Mouse (Mus musculus): ENCODE data around the gene Chmp2b.

Gene Chmp2b

DNA sequence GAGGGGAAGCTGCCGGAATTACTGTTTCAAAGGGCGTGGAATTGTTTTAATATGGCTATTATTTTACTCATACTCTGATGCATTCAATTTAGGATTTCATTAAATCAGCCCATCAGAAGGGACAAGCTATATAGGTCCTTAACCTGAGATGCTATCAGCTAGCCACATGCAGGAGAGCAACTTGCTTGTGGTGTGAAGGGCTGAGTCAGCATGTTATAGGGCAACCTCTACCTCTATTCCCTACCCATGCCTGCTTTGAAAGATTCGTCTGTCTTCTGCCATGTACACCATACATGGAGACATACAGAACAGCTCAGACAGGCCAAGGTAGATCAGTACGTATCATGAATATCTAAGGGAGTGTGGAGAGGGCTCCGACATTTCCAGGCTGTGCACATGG, 35.8 kb downstream of the Chmp2b start:
- DNase-seq (ENCODE audit: low read depth in 1 of 2, low spot score in 2 of 2): no peak

DNA sequence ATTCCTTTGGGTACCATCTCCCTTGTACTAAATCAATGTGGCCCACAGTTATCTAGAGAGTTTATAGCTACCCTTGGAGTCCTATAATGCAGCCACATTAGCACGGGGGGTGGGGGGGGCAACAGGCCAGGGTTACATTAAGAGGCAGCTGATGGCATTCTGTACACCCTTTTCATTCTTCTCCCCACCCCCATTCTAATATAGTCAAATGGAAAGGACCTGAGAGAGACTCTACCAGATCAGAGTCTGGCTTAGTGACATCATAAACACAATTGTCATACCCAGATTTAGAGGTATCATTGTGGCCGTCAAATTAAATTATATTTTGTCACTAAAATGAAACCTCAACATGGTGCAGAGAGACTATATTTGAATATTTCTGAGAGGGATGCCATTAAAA, 36.5 kb downstream of the Chmp2b start:
- DNase-seq (ENCODE audit: low read depth in 1 of 2, low spot score in 2 of 2): no peak

DNA sequence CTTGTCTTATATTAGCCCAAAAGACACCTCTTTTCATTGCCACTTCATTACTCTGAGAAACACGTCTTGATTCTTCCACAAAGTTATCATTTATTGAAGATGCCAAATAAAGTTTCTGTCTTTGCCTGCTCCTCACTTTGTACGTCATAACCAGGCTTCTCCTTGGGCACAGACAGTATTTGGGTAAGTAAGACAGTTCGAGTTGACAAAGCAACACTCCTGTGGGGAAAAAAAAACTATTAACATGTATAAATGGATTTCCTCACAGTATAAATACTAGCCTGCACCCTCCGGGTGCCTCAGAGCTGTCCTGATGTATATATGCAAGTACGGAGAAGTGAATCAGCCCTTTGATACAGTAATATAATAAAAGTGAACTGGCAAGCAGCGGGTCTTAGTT, 42.3 kb downstream of the Chmp2b start, which contains the start of gene Pou1f1:
Gene Pou1f1 (plus strand): TSS at position 301 of the 400 bp plus-strand sequence.
- DNase-seq (ENCODE audit: low read depth in 1 of 2, low spot score in 2 of 2): no peak

DNA sequence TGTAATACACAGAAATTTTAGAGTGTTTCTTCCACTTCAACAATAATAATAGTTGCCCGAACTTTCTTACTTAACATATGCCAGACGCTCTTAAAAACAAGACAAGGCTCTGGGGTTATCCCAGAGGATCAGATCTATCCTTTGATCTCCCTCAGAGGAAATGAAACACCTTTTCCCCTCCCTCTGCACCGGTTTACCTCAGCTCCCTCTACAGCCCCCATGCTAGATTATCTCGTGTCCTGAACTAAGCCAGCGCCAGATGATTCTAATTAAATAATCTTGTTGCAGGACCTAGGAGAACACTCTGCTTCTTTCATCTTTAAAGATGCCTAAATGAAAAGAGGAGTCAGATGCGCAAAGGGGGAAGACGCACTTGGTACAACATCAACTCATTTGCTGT, 48.3 kb downstream of the Chmp2b start:
- DNase-seq (ENCODE audit: low read depth in 1 of 2, low spot score in 2 of 2): no peak

DNA sequence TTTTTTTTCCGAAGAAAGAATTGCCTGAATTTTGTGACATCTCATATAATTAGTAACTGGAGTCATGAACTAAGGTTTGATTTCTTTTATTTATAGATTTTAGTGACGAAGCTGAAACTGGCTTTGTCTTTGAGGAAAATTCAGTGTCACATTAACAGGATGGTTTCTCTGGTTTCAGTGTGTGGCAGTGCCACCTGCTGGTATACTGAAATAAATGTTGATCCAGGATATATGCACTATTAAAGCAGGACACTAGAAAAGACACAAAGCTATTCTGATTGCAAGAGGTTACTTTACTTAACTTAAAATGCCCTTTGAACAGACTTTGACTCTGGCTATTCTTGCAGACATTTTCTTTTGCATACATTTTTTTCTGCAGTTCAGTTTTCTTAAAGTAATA, 65.5 kb downstream of the Chmp2b start:
- DNase-seq (ENCODE audit: low read depth in 1 of 2, low spot score in 2 of 2): no peak

DNA sequence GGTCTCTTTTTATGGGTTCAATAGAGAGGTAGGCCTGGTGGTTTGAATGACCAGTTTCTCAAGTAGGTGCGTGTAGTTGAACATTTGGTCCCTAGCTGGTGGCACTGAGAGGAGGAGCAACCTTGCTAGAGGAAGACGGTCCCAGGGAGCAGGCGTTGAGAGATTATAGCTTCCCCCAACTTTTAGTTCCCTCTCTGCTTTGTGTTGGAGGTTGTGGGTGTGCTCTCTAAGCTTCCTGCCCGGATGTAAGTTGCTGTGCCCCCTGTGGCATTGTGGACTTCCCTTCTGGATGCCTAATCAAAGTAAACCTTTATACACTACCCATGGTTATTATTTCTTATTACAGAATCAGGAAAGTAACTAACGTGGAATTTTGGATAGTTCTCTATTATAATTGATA, 66.5 kb downstream of the Chmp2b start:
- DNase-seq (ENCODE audit: low read depth in 1 of 2, low spot score in 2 of 2): no peak

Measured in monocyte, adult 2 months (primary cell).